12 mouse cellular contexts compared by ENCODE assay signal in genomic region chr15:103010847-103011555, GRCm38 (mm10). TPM values are rescaled to one million over a fixed set of nuclear protein-coding genes. Genes with fewer than 3 reads are reported as not detected.
DNase-seq lines count a peak whose midpoint lies in the region; ATAC-seq lines count a peak whose summit lies in the region.
"Had no signal": no experiment of that assay in that cellular context is flagged by ENCODE, and none has a peak within 500 bp of the region (broad histone marks: within the 10 kb centered on the region; RNA-seq: fewer than 3 reads in every experiment).

No protein-coding gene starts in this region.

- peaks cover 95% of the 10 kb centered on the region for H3K4me1 ChIP-seq in kidney, embryonic 15.5 days
- peaks cover 10% of the 10 kb centered on the region for H3K4me1 ChIP-seq in hindbrain, embryonic 15.5 days (replicated peaks)
- peaks cover 99% of the 10 kb centered on the region for H3K4me1 ChIP-seq in neural tube, embryonic 13.5 days (replicated peaks)

- no peak for ATAC-seq in kidney, embryonic 15.5 days (replicated peaks; ENCODE audit: low FRiP score)
- ATAC-seq in hindbrain, embryonic 15.5 days (ENCODE audit: low FRiP score, low read depth) = no peak
- ATAC-seq in neural tube, embryonic 13.5 days (ENCODE audit: low read depth) = no peak
- ATAC-seq: forebrain, embryonic 13.5 days; lung, postnatal 0 days had no signal

- peak overlapping the region; percentile 35 for H3K4me3 ChIP-seq in kidney, embryonic 15.5 days (replicated peaks)
- H3K4me3 ChIP-seq in hindbrain, embryonic 15.5 days = peak overlapping the region; percentile 20
- peak overlapping the region; percentile 47 for H3K4me3 ChIP-seq in neural tube, embryonic 13.5 days
- H3K4me3 ChIP-seq: forebrain, embryonic 13.5 days; left cerebral cortex, adult 2 months had no signal

- no peaks in the 10 kb centered on the region for H3K36me3 ChIP-seq in kidney, embryonic 15.5 days
- no peaks in the 10 kb centered on the region for H3K36me3 ChIP-seq in hindbrain, embryonic 15.5 days
- H3K36me3 ChIP-seq in neural tube, embryonic 13.5 days = peaks cover 17% of the 10 kb centered on the region; the same call in 1 of the 2 replicates

- 8% methylated on average over 28 of the region's 28 CpGs for WGBS in kidney, embryonic 15.5 days
- 4% methylated on average over 28 of the region's 28 CpGs for WGBS in hindbrain, embryonic 15.5 days
- 1% methylated on average over 28 of the region's 28 CpGs for WGBS in neural tube, embryonic 13.5 days

- H3K27ac ChIP-seq in kidney, embryonic 15.5 days = peak overlapping the region; percentile 92
- no peak overlapping the region for H3K27ac ChIP-seq in hindbrain, embryonic 15.5 days (replicated peaks)
- H3K27ac ChIP-seq in neural tube, embryonic 13.5 days (replicated peaks) = peak overlapping the region; percentile 96
- H3K27ac ChIP-seq: forebrain, embryonic 13.5 days; left cerebral cortex, adult 2 months had no signal

- H3K27me3 ChIP-seq in kidney, embryonic 15.5 days = peaks cover 78% of the 10 kb centered on the region
- peaks cover 81% of the 10 kb centered on the region for H3K27me3 ChIP-seq in hindbrain, embryonic 15.5 days
- H3K27me3 ChIP-seq in neural tube, embryonic 13.5 days = 0 out of 2 replicates have a peak, but pooled peaks cover 6% of the 10 kb centered on the region

- H3K4me2 ChIP-seq in kidney, embryonic 15.5 days = peak overlapping the region; percentile 55
- H3K4me2 ChIP-seq in hindbrain, embryonic 15.5 days = peak overlapping the region; percentile 41
- H3K4me2 ChIP-seq in neural tube, embryonic 13.5 days = peak overlapping the region; percentile 91
- H3K4me2 ChIP-seq: forebrain, embryonic 13.5 days had no signal

- peak overlapping the region; percentile 51 for H3K9ac ChIP-seq in kidney, embryonic 15.5 days
- H3K9ac ChIP-seq in hindbrain, embryonic 15.5 days = no peak overlapping the region
- H3K9ac ChIP-seq in neural tube, embryonic 13.5 days = peak overlapping the region; percentile 99
- H3K9ac ChIP-seq: forebrain, embryonic 13.5 days had no signal

- no peaks in the 10 kb centered on the region for H3K9me3 ChIP-seq in kidney, embryonic 15.5 days (replicated peaks)
- no peaks in the 10 kb centered on the region for H3K9me3 ChIP-seq in hindbrain, embryonic 15.5 days
- H3K9me3 ChIP-seq in neural tube, embryonic 13.5 days = no peaks in the 10 kb centered on the region
- H3K9me3 ChIP-seq: forebrain, embryonic 13.5 days had no signal

- DNase-seq in kidney, postnatal 14 days = no peak
- DNase-seq in R1 (ENCODE audit: low read depth, low spot score) = peak; percentile 51
- no peak for DNase-seq in layer of hippocampus, adult 9-11 months
- no peak for DNase-seq in thymus, postnatal 0 days (ENCODE audit: low spot score)
- DNase-seq in right cerebral cortex, adult 2 months (ENCODE audit: low spot score in 2 of 2) = no peak
- DNase-seq: right cerebral cortex, adult 18-20 months had no signal

RNA-seq across cellular contexts. Expression of gene Hoxc4, which starts 7.7 kb away (rescaled TPM):
- polyA plus RNA-seq in kidney, embryonic 15.5 days (2015; fragmentation: Nextera tagmentation; extraction: Ambion mirVana) = 7.9 and 10.2 TPM in 2 replicates
- 56.8 and 63.8 TPM in 2 replicates for polyA plus RNA-seq in hindbrain, embryonic 15.5 days (2015; fragmentation: Nextera tagmentation; extraction: Ambion mirVana)
- 40.2 and 49.9 TPM in 2 replicates for polyA plus RNA-seq in neural tube, embryonic 13.5 days (2015; fragmentation: Nextera tagmentation; extraction: Ambion mirVana)
- polyA plus RNA-seq in thymus, postnatal 0 days (2015; fragmentation: Nextera tagmentation; extraction: Ambion mirVana) = 0.07 and 0.17 TPM in 2 replicates
- polyA plus RNA-seq: forebrain, embryonic 13.5 days had no signal

RNA-seq across cellular contexts. Expression of gene Hoxc6, which starts 12.9 kb away (rescaled TPM):
- 10.9 and 11.0 TPM in 2 replicates for polyA plus RNA-seq in kidney, embryonic 15.5 days (2015; fragmentation: Nextera tagmentation; extraction: Ambion mirVana)
- 7.4 and 13.1 TPM in 2 replicates for polyA plus RNA-seq in hindbrain, embryonic 15.5 days (2015; fragmentation: Nextera tagmentation; extraction: Ambion mirVana)
- polyA plus RNA-seq in neural tube, embryonic 13.5 days (2015; fragmentation: Nextera tagmentation; extraction: Ambion mirVana) = 46.8 and 51.1 TPM in 2 replicates
- polyA plus RNA-seq in thymus, postnatal 0 days (2015; fragmentation: Nextera tagmentation; extraction: Ambion mirVana) = 0.14 TPM in 1 of 2 replicates, not detected in the other
- polyA plus RNA-seq: forebrain, embryonic 13.5 days; lung, postnatal 0 days had no signal

RNA-seq across cellular contexts. Expression of gene Hoxc8, which starts 20.6 kb away (rescaled TPM):
- polyA plus RNA-seq in kidney, embryonic 15.5 days (2015; fragmentation: Nextera tagmentation; extraction: Ambion mirVana) = 8.7 and 11.1 TPM in 2 replicates
- polyA plus RNA-seq in hindbrain, embryonic 15.5 days (2015; fragmentation: Nextera tagmentation; extraction: Ambion mirVana) = 2.3 and 16.6 TPM in 2 replicates
- 75.8 and 85.5 TPM in 2 replicates for polyA plus RNA-seq in neural tube, embryonic 13.5 days (2015; fragmentation: Nextera tagmentation; extraction: Ambion mirVana)
- not detected in 2 replicates for polyA plus RNA-seq in thymus, postnatal 0 days (2015; fragmentation: Nextera tagmentation; extraction: Ambion mirVana)
- polyA plus RNA-seq: forebrain, embryonic 13.5 days; lung, postnatal 0 days had no signal

RNA-seq across cellular contexts. Expression of gene Hoxc9, which starts 34.8 kb away (rescaled TPM):
- 10.0 and 10.7 TPM in 2 replicates for polyA plus RNA-seq in kidney, embryonic 15.5 days (2015; fragmentation: Nextera tagmentation; extraction: Ambion mirVana)
- polyA plus RNA-seq in hindbrain, embryonic 15.5 days (2015; fragmentation: Nextera tagmentation; extraction: Ambion mirVana) = 0.30 TPM in 1 of 2 replicates, not detected in the other
- 40.9 and 43.4 TPM in 2 replicates for polyA plus RNA-seq in neural tube, embryonic 13.5 days (2015; fragmentation: Nextera tagmentation; extraction: Ambion mirVana)
- not detected in 2 replicates for polyA plus RNA-seq in thymus, postnatal 0 days (2015; fragmentation: Nextera tagmentation; extraction: Ambion mirVana)
- polyA plus RNA-seq: forebrain, embryonic 13.5 days; lung, postnatal 0 days had no signal

RNA-seq across cellular contexts. Expression of gene Hoxc5, which starts 43.8 kb away (rescaled TPM):
- 3.6 and 4.8 TPM in 2 replicates for polyA plus RNA-seq in kidney, embryonic 15.5 days (2015; fragmentation: Nextera tagmentation; extraction: Ambion mirVana)
- polyA plus RNA-seq in hindbrain, embryonic 15.5 days (2015; fragmentation: Nextera tagmentation; extraction: Ambion mirVana) = 20.1 and 22.0 TPM in 2 replicates
- 18.8 and 32.2 TPM in 2 replicates for polyA plus RNA-seq in neural tube, embryonic 13.5 days (2015; fragmentation: Nextera tagmentation; extraction: Ambion mirVana)
- 0.16 TPM in 1 of 2 replicates, not detected in the other for polyA plus RNA-seq in thymus, postnatal 0 days (2015; fragmentation: Nextera tagmentation; extraction: Ambion mirVana)
- polyA plus RNA-seq: forebrain, embryonic 13.5 days; lung, postnatal 0 days had no signal

Comparison
In these comparisons a context has a peak if more than half of its experiments do, and no peak if none do; other contexts are left out.
1. H3K4me2 ChIP-seq: peak in every context shown above with its lines; median percentile 91 in neural tube, embryonic 13.5 days; 55 in kidney, embryonic 15.5 days; 41 in hindbrain, embryonic 15.5 days.